Mouse (Mus musculus) layer of hippocampus, adult 11-12 months (tissue): ENCODE results near the gene Tmem178b.
A peak's percentile ranks its signal among the peaks of the same experiment; 100 is the strongest.

Experiments
- DNase-seq: peaks from one replicate; pipeline ENCODE4 v3.0.0; 2022; ENCODE audit warnings: low spot score

The Tmem178b gene

DNA sequence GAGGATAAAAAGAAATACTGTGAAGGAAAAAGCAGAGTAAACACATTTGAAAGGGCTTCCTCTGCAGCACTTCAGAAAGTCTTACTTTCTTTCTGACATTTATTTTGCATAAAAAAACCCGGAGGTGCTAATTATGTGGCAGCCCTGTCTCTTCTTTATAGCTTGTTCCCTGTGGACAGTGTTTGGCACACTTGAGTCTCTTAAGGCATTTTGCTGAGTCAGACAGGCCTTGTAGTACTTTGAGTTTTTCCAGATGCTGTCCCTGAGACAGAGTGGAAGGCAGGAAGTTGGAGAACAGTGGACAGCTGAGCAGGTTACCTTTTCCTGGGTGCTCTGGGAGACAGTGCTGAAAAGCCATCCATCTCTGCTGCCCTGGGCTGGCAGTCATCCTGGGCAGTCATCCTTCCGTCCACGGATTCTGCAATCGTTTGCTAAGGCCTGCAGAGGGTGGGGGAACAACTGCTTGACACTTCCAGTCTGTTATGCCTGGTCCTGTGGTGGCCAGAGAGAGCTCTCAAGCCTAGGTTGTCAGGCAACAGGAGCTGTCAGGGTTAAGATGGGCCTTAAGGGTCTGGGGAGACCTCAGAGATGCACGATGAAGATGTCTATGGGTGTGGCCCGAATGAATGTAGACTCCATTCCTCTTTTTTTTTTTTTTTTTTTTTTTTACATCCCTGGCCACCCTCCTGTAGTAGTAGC lies 46.1 kb downstream of the Tmem178b start:
- DNase-seq, result no peak

DNA sequence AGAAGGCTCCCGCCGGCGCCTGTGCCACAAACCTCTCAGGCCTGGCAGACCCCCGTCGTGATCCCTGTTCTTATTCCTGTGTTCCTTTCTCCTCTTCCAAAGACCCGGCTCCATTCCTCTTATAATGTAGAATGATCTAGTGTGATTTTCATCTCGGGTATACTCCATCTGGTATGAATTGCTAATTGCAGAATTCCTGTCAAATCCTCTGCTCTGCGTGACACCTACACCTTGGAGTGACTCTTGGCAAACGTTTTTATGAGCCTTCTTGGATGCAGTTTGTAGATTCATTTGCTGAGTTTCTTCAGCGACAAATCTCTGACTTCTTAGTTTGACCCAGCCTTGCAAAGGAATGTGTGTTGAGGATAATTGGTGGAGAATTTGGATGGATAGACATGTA lies 53.4 kb downstream of the Tmem178b start:
- no peak for DNase-seq

GRCm38 (mm10) chr6:39936590-39936989 lies 63.5 kb downstream of the Tmem178b start:
- DNase-seq, result no peak

DNA sequence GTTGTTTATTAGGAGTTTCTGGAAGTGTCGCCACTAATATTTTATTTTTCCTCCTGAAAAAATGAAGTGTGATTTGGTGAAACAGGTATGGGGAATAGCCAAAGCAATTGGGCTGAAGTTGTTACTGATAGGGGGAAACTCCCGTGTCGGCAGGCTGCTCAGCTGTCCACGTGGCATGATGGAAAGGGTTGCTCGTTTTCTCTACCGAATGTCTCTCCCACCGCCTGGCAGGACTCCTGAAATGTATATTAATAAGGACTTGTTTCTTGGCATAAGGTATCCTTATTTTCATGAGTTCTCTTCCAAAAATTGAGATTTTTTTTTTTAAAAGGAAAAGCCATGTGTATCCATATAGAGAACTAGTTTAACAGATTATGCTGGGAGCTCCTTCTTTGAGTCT lies 67.8 kb downstream of the Tmem178b start:
- DNase-seq, result no peak

DNA sequence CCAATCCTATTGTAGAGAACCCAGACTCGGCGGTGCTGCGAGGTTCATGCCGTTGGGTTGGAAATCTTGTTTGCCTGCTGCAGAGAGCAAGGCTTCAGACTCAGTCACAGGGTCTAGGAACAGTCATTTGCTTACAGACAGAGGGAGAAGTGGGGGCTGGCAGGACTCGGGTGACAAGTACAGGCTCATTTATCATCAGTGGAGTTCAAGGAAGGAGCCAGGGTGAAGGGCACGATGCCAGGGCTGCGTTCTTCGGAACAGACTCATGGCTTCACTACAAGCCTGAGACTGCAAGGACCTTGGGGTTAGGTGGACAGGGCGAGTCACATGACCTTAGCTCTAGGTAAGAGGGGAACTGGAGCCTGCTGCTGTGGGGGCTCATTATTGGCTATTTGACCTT lies 71.8 kb downstream of the Tmem178b start:
- DNase-seq, result no peak

GRCm38 (mm10) chr6:39945670-39946440 lies 72.8 kb downstream of the Tmem178b start:
- no peak for DNase-seq

- DNase-seq, result no peak
Measured at GRCm38 (mm10) chr6:39946601-39947000, 73.5 kb downstream of the Tmem178b start.

GRCm38 (mm10) chr6:39953951-39954350 lies 80.9 kb downstream of the Tmem178b start:
- DNase-seq, result no peak

DNA sequence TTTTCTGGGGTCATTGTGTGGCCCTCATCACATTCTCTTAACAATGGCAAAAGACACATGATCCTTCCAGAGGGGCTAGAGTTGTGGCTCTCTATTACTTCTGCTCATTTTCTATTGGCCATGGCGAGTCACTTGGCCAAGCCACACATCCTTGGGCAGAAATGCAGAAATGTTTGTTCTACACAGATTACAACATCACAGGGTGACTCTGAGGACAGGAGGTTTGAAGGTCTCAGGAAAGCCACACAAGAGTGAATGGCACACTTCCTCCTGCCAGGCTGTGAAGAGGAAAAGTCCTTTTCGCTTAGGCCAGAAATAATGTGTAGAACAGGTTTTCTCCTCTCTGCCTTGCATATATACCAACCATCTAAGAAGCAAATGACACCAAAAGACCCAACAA lies 82.1 kb downstream of the Tmem178b start:
- no peak for DNase-seq

DNA sequence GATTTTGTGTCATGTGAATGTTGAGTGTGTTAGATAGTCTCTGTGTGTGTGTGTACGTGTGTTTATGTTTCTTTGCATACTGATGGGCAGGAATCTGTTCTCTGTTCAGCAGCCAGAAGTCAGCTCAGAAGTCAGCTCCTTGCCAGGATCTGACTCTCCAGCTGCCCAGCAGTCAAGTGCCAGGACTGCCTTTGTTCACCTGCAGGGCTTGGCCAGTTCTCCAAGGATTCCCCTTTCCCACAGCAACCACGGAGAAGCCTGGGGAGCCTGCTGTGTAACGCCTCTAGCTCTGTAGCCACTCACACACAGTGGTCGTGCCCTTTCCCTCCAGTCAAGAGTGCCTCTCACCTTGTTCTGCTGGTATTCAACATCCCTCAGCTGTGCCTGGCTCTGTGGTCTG lies 91.5 kb downstream of the Tmem178b start:
- DNase-seq, result no peak

DNA sequence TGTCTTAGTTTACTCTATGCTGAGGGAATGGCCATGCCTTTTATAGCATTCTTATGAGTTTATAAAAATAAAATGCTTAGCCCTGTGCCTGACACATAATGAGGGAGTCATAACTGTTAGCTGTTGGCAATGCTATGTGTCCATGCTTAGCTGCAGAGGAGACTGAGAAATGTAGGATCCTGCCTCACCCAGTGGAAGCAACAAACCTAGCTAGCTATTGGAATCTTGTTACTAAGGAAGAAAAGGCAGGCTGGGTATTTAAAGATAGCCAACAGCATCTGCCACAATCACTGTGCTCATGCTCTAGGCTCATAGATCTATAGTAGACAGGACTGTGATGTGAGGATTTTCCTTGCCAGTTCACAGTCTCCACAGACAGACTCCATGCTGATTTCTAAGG lies 97.2 kb downstream of the Tmem178b start:
- DNase-seq, result no peak

DNA sequence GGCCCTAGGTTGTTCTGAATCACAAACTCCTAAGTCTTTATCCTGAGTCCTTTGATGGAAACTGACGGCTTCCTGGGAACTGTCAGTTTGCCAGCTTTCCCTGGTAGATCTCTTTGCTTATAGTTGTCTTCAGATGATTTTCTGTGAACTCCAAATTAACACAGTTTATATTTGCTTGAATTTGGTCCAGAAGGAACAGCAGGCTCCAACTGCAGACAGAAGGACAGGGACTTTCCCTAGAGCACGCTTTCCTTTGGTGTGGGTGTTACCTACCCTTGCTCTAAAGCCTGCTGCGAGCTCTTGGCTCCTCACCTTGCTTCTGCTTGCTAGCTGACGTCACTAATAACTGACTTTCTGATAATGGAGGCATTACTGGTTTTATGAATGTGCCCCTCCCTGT lies 105.9 kb downstream of the Tmem178b start:
- DNase-seq, result peak; percentile 25

GRCm38 (mm10) chr6:39990772-39991171 lies 117.7 kb downstream of the Tmem178b start:
- DNase-seq, result no peak

DNA sequence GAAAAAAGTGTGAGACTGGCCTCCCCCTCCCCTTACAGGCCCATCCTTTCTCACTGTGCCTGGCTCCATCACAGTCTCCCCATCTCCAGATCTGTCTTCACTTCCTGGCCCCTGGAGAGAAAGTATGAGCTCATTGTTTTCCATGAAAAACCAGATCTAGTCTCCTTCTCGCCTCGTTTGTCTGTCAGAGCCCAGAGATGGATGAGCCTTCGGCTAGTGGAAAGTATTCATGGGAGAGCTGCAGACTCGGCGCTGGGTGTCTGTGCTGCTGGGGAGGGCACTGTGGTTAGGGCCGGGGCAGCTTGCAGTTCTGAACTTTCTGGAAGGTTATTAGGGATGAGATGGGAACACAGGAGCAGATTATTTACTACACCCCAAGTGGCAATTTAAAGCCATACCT lies 118.9 kb downstream of the Tmem178b start:
- DNase-seq, result no peak

- no peak for DNase-seq
Measured at GRCm38 (mm10) chr6:40006006-40006765, 133.1 kb downstream of the Tmem178b start.

DNA sequence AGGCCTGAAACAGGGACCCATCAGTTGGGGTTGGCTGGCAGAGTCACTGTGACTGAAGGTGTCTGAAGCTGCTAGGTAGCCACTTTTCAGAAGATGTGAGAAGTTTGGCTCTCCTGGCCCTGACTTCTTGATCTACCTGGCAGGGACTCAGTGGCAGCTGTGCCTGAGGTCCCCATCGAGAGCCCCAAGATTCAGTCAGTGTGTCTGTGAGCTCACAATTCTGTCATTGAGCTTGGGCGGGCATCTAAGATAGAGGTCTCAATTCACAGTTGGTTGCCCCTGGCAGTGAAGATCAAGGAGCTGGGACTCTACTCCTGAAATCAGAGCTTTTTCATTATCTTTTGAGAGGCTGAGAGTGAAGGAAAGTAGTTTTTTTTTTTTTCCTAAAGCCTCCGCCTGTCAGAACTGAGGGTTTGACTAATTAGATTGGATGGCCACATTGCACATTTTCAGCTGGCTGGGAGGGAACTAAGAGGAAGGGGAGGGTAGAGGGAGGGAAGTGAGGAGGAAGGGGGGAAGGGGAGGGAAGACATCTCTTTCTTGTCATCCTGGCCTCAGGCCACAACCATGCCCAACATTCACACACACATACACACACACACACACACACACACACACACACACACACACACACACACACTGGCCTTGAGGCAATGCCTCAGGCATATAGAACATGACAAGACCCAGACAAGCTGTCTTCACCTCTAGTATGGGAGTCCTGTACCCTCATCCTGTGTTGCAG lies 135.3 kb downstream of the Tmem178b start:
- no peak for DNase-seq

- DNase-seq, result peak; percentile 58
Measured at GRCm38 (mm10) chr6:40009718-40010117, 136.6 kb downstream of the Tmem178b start.

DNA sequence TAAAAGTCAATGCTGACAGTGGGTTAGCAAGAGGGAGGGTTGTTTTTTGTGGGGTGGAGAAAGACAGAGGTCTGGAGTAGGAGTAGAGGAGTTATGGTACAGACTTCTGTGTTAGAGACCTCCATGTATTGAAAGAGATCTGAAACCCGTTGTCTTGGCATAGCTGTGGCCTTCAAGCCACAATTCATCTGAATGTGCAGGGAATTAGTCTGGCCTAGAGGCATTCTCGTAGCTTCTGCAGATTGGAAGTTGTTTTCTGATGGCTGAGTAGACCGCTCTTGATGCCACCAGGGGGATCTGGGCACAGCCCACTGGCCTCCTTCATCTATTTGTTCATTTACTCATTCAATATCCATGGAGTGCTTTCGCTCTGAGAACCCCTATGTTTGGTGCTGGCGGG lies 138.0 kb downstream of the Tmem178b start:
- no peak for DNase-seq

DNA sequence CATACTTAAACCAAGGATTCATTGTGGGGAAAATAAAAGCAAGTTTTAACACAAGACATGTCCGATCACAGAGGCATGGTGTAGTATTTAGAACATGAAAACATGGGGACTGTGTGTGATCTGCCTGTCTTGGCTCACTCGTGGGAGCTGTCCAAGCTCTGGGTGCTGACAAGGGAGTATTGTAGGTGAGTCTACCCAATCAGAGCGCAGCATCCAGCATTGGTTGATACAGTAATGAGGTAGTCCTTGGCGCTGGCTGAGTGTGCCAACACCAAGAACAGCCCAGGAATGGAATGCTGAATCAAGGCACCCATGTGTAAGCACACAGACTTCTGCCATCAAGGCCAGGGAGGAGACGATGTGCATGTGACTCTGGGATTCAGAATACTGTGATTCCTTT lies 138.5 kb downstream of the Tmem178b start:
- DNase-seq, result no peak

- no peak for DNase-seq
Measured at GRCm38 (mm10) chr6:40013407-40013806, 140.3 kb downstream of the Tmem178b start.

GRCm38 (mm10) chr6:40015185-40015584 lies 142.1 kb downstream of the Tmem178b start:
- no peak for DNase-seq
